Comparison of ENCODE assay signal across 9 mouse cellular contexts in genomic region chr3:136007081-136007828, GRCm38 (mm10).
DNase-seq lines count a peak whose midpoint lies in the region; ATAC-seq and TF ChIP-seq lines count a peak whose summit lies in the region.
"Had no signal": no experiment of that assay in that cellular context is flagged by ENCODE, and none has a peak within 500 bp of the region (broad histone marks: within the 10 kb centered on the region; RNA-seq: fewer than 3 reads in every experiment).

No protein-coding gene starts in this region.

- H3K27me3 ChIP-seq in heart, embryonic 14.5 days (ENCODE audit: control insufficient read depth, insufficient read depth, low read length), result no peaks in the 10 kb centered on the region
- no peaks in the 10 kb centered on the region for H3K27me3 ChIP-seq in embryonic facial prominence, embryonic 12.5 days
- H3K27me3 ChIP-seq in heart, embryonic 15.5 days, result no peaks in the 10 kb centered on the region
- no peaks in the 10 kb centered on the region for H3K27me3 ChIP-seq in limb, embryonic 14.5 days (ENCODE audit: control insufficient read depth, insufficient read depth, low read length)

- peak overlapping the region; percentile 93 to 99 for H3K27ac ChIP-seq in heart, embryonic 14.5 days (replicated peaks in 1 of 2; ENCODE audit: control insufficient read depth in 1 of 2, insufficient read depth in 1 of 2, low read depth in 2 of 2, low read length in 2 of 2)
- no peak overlapping the region for H3K27ac ChIP-seq in embryonic facial prominence, embryonic 12.5 days
- H3K27ac ChIP-seq in heart, embryonic 15.5 days, result peak overlapping the region; percentile 88
- no peak overlapping the region for H3K27ac ChIP-seq in limb, embryonic 14.5 days (replicated peaks; ENCODE audit: low read depth, low read length)
- H3K27ac ChIP-seq: gastrocnemius, adult 2 months had no signal

- TF ChIP-seq POLR2A in limb, embryonic 14.5 days (IDR thresholded peaks at IDR 0.05; ENCODE audit: borderline replicate concordance, extremely low read depth, insufficient read depth, insufficient read length), result no peak

- no peaks in the 10 kb centered on the region for H3K9me3 ChIP-seq in heart, embryonic 14.5 days (ENCODE audit: control insufficient read depth, low read length)
- no peaks in the 10 kb centered on the region for H3K9me3 ChIP-seq in embryonic facial prominence, embryonic 12.5 days
- no peaks in the 10 kb centered on the region for H3K9me3 ChIP-seq in heart, embryonic 15.5 days (replicated peaks)
- H3K9me3 ChIP-seq in limb, embryonic 14.5 days (ENCODE audit: control insufficient read depth, low read length), result no peaks in the 10 kb centered on the region

- H3K4me1 ChIP-seq in heart, embryonic 14.5 days (ENCODE audit: control insufficient read depth in 2 of 2, insufficient read depth in 2 of 2, low read length in 2 of 2), result peaks cover 13 to 25% of the 10 kb centered on the region in 2 experiments
- H3K4me1 ChIP-seq in embryonic facial prominence, embryonic 12.5 days, result peaks cover 10% of the 10 kb centered on the region
- H3K4me1 ChIP-seq in heart, embryonic 15.5 days (replicated peaks), result peaks cover 21% of the 10 kb centered on the region
- peaks cover 3% of the 10 kb centered on the region; the same call in 1 of the 2 replicates for H3K4me1 ChIP-seq in limb, embryonic 14.5 days (ENCODE audit: control insufficient read depth, insufficient read depth, low read length)

- no peaks in the 10 kb centered on the region for H3K36me3 ChIP-seq in heart, embryonic 14.5 days (ENCODE audit: control insufficient read depth, insufficient read depth, low read length)
- H3K36me3 ChIP-seq in embryonic facial prominence, embryonic 12.5 days, result no peaks in the 10 kb centered on the region
- no peaks in the 10 kb centered on the region for H3K36me3 ChIP-seq in heart, embryonic 15.5 days
- H3K36me3 ChIP-seq in limb, embryonic 14.5 days (ENCODE audit: control insufficient read depth, insufficient read depth, low read length), result no peaks in the 10 kb centered on the region

- WGBS in heart, embryonic 14.5 days, result 6% methylated on average over 11 of the region's 11 CpGs
- WGBS in embryonic facial prominence, embryonic 12.5 days, result 39% methylated on average over 11 of the region's 11 CpGs
- WGBS in heart, embryonic 15.5 days, result 15% methylated on average over 11 of the region's 11 CpGs
- 52% methylated on average over 11 of the region's 11 CpGs for WGBS in limb, embryonic 14.5 days

- DNase-seq in heart, adult 9 months (ENCODE audit: low spot score in 2 of 2), result no peak
- DNase-seq in limb, embryonic 14.5 days (ENCODE audit: low spot score), result no peak
- no peak for DNase-seq in thymus, postnatal 0 days (ENCODE audit: low spot score)
- DNase-seq: gastrocnemius, adult 2 months had no signal

- H3K4me2 ChIP-seq in heart, embryonic 14.5 days (ENCODE audit: low read length), result peak overlapping the region; percentile 69
- peak overlapping the region; percentile 33 for H3K4me2 ChIP-seq in embryonic facial prominence, embryonic 12.5 days (replicated peaks)
- H3K4me2 ChIP-seq in heart, embryonic 15.5 days, result peak overlapping the region; percentile 51
- H3K4me2 ChIP-seq in limb, embryonic 14.5 days (replicated peaks; ENCODE audit: low read depth, low read length, severe bottlenecking), result peak overlapping the region; percentile 35

- peak overlapping the region; percentile 27 to 35 for H3K4me3 ChIP-seq in heart, embryonic 14.5 days (ENCODE audit: control insufficient read depth in 1 of 2, insufficient read depth in 1 of 2, low read depth in 1 of 2, low read length in 2 of 2)
- H3K4me3 ChIP-seq in embryonic facial prominence, embryonic 12.5 days, result no peak overlapping the region
- H3K4me3 ChIP-seq in heart, embryonic 15.5 days, result peak overlapping the region; percentile 32
- H3K4me3 ChIP-seq in limb, embryonic 14.5 days (replicated peaks; ENCODE audit: low read length), result no peak overlapping the region
- H3K4me3 ChIP-seq: gastrocnemius, adult 2 months had no signal

- peak; percentile 84 for ATAC-seq in heart, embryonic 14.5 days (ENCODE audit: insufficient number of reproducible peaks, insufficient read depth, low FRiP score, low read depth)
- no peak for ATAC-seq in embryonic facial prominence, embryonic 12.5 days (ENCODE audit: insufficient number of reproducible peaks, insufficient read depth, low FRiP score, low TSS enrichment)
- ATAC-seq in heart, embryonic 15.5 days (replicated peaks; ENCODE audit: insufficient number of reproducible peaks, insufficient read depth, low FRiP score, low read depth), result peak; percentile 73
- ATAC-seq in limb, embryonic 14.5 days (ENCODE audit: low FRiP score, low read depth), result no peak
- ATAC-seq in inflammation-experienced regulatory T-cells, adult 6 months, result no peak
- no peak for ATAC-seq in megakaryocyte progenitor cell, adult 5-6 weeks (replicated peaks; ENCODE audit: poor library complexity)

- H3K9ac ChIP-seq in heart, embryonic 14.5 days (ENCODE audit: low read length), result peak overlapping the region; percentile 50
- no peak overlapping the region for H3K9ac ChIP-seq in embryonic facial prominence, embryonic 12.5 days
- H3K9ac ChIP-seq in heart, embryonic 15.5 days, result no peak overlapping the region
- H3K9ac ChIP-seq in limb, embryonic 14.5 days (ENCODE audit: low read depth, low read length, severe bottlenecking), result no peak overlapping the region

Comparison
In these comparisons a context has a peak if more than half of its experiments do, and no peak if none do; other contexts are left out.
1. ATAC-seq: peak in heart, embryonic 14.5 days (single experiment) and heart, embryonic 15.5 days (single experiment); none in embryonic facial prominence, embryonic 12.5 days (single experiment), limb, embryonic 14.5 days (single experiment), inflammation-experienced regulatory T-cells, adult 6 months (single experiment) and megakaryocyte progenitor cell, adult 5-6 weeks (single experiment).
2. H3K27ac ChIP-seq: peak in heart, embryonic 14.5 days (2 of 2) and heart, embryonic 15.5 days (single experiment); none in embryonic facial prominence, embryonic 12.5 days (single experiment) and limb, embryonic 14.5 days (single experiment).
3. H3K4me3 ChIP-seq: peak in heart, embryonic 14.5 days (2 of 2) and heart, embryonic 15.5 days (single experiment); none in embryonic facial prominence, embryonic 12.5 days (single experiment) and limb, embryonic 14.5 days (single experiment).
4. Peak in every context shown above with its lines, with median percentiles within 50 percentile points of each other: H3K4me2 ChIP-seq.